Mouse (Mus musculus): ENCODE measurements around the gene Krt88. TPM values are rescaled to one million over a fixed set of nuclear protein-coding genes. Genes with fewer than 3 reads are reported as not detected.

Krt88 gene
- polyA plus RNA-seq (2014; fragmentation: Nextera tagmentation; extraction: Ambion mirVana) = 0.21 TPM in 1 of 2 replicates, not detected in the other

- H3K27ac ChIP-seq (ENCODE audit: low read depth, low read length) = no peak within 1 kb of the TSS
- no peak within 1 kb of the TSS for H3K4me2 ChIP-seq (replicated peaks; ENCODE audit: low read depth, low read length)
- no peaks in the 10 kb centered on the region for H3K4me1 ChIP-seq (ENCODE audit: control insufficient read depth, insufficient read depth, low read length)
- H3K9ac ChIP-seq (ENCODE audit: low read depth, low read length) = no peak within 1 kb of the TSS
- no peak within 1 kb of the TSS for H3K4me3 ChIP-seq (ENCODE audit: low read length)
- 71% methylated on average over 2 of the region's 2 CpGs for WGBS
- no peak for ATAC-seq (ENCODE audit: low FRiP score, low TSS enrichment)
- H3K27me3 ChIP-seq (ENCODE audit: control insufficient read depth, insufficient read depth, low read length) = no peaks in the 10 kb centered on the region
- no peaks in the 10 kb centered on the region for H3K36me3 ChIP-seq (ENCODE audit: control insufficient read depth, insufficient read depth, low read length)
- H3K9me3 ChIP-seq (ENCODE audit: control insufficient read depth, low read length) = no peaks in the 10 kb centered on the region
Observed at GRCm38 (mm10) chr15:101447444-101447843, at the start of gene Krt88. TSS of gene Krt88 (plus strand) at chr15:101447744.

- H3K27me3 ChIP-seq (ENCODE audit: control insufficient read depth, insufficient read depth, low read length) = no peaks in the 10 kb centered on the region; the same call in 1 of the 2 replicates
- WGBS = 84% methylated on average over 8 of the region's 8 CpGs
Observed at GRCm38 (mm10) chr15:101398269-101398668, 49.3 kb upstream of the Krt88 start.

GRCm38 (mm10) chr15:101410775-101411174, 36.8 kb upstream of the Krt88 start, which contains the start of gene Krt7:
TSS of gene Krt7 (plus strand) at chr15:101411043.
- Histone ChIP-seq H3K4me2 (replicated peaks; ENCODE audit: low read depth, low read length) (peak within 1 kb of the TSS; percentile 37; the same call in 1 of the 2 replicates), H3K9me3 (ENCODE audit: control insufficient read depth, low read length) (no peaks in the 10 kb centered on the region), H3K36me3 (ENCODE audit: control insufficient read depth, insufficient read depth, low read length) (no peaks in the 10 kb centered on the region), H3K9ac (ENCODE audit: low read depth, low read length) (peak within 1 kb of the TSS; percentile 47), H3K27ac (ENCODE audit: low read depth, low read length) (peak within 1 kb of the TSS; percentile 62), H3K27me3 (ENCODE audit: control insufficient read depth, insufficient read depth, low read length) (peaks cover 6% of the 10 kb centered on the region), H3K4me1 (ENCODE audit: control insufficient read depth, insufficient read depth, low read length) (no peaks in the 10 kb centered on the region), H3K4me3 (ENCODE audit: low read length) (no peak within 1 kb of the TSS; the same call in 1 of the 2 replicates)
- WGBS = 42% methylated on average over 2 of the region's 2 CpGs
- ATAC-seq (ENCODE audit: low FRiP score, low TSS enrichment) = no peak

More at GRCm38 (mm10) chr15:101398269-101398668, 49.3 kb upstream of the Krt88 start:
- no peak for ATAC-seq (ENCODE audit: low FRiP score, low TSS enrichment)
- no peak overlapping the region for H3K4me2 ChIP-seq (replicated peaks; ENCODE audit: low read depth, low read length)
- H3K9me3 ChIP-seq (ENCODE audit: control insufficient read depth, low read length) = no peaks in the 10 kb centered on the region
- peaks cover 8% of the 10 kb centered on the region; the same call in 1 of the 2 replicates for H3K4me1 ChIP-seq (ENCODE audit: control insufficient read depth, insufficient read depth, low read length)
- H3K4me3 ChIP-seq (ENCODE audit: low read length) = no peak overlapping the region
- no peaks in the 10 kb centered on the region for H3K36me3 ChIP-seq (ENCODE audit: control insufficient read depth, insufficient read depth, low read length)
- no peak overlapping the region for H3K27ac ChIP-seq (ENCODE audit: low read depth, low read length)
- no peak overlapping the region for H3K9ac ChIP-seq (ENCODE audit: low read depth, low read length)

GRCm38 (mm10) chr15:101412188-101412587, 35.4 kb upstream of the Krt88 start:
- peak overlapping the region; percentile 37 for H3K4me2 ChIP-seq (replicated peaks; ENCODE audit: low read depth, low read length)
- H3K9ac ChIP-seq (ENCODE audit: low read depth, low read length) = peak overlapping the region; percentile 47

GRCm38 (mm10) chr15:101413916-101414635, 33.5 kb upstream of the Krt88 start:
- no peak overlapping the region for H3K27ac ChIP-seq (ENCODE audit: low read depth, low read length)
- H3K4me3 ChIP-seq (ENCODE audit: low read length) = no peak overlapping the region
- H3K4me2 ChIP-seq (replicated peaks; ENCODE audit: low read depth, low read length) = no peak overlapping the region
- H3K9me3 ChIP-seq (ENCODE audit: control insufficient read depth, low read length) = no peaks in the 10 kb centered on the region
- peaks cover 6% of the 10 kb centered on the region for H3K27me3 ChIP-seq (ENCODE audit: control insufficient read depth, insufficient read depth, low read length)
- ATAC-seq (ENCODE audit: low FRiP score, low TSS enrichment) = no peak
- WGBS = 30% methylated on average over 7 of the region's 7 CpGs
- H3K36me3 ChIP-seq (ENCODE audit: control insufficient read depth, insufficient read depth, low read length) = no peaks in the 10 kb centered on the region
- no peak overlapping the region for H3K9ac ChIP-seq (ENCODE audit: low read depth, low read length)
- no peaks in the 10 kb centered on the region for H3K4me1 ChIP-seq (ENCODE audit: control insufficient read depth, insufficient read depth, low read length)

More at GRCm38 (mm10) chr15:101412188-101412587, 35.4 kb upstream of the Krt88 start:
- Histone ChIP-seq H3K27ac (ENCODE audit: low read depth, low read length) (peak overlapping the region; percentile 62; the same call in 1 of the 2 replicates), H3K27me3 (ENCODE audit: control insufficient read depth, insufficient read depth, low read length) (peaks cover 6% of the 10 kb centered on the region), H3K36me3 (ENCODE audit: control insufficient read depth, insufficient read depth, low read length) (no peaks in the 10 kb centered on the region), H3K4me1 (ENCODE audit: control insufficient read depth, insufficient read depth, low read length) (no peaks in the 10 kb centered on the region), H3K4me3 (ENCODE audit: low read length) (peak overlapping the region; percentile 21), H3K9me3 (ENCODE audit: control insufficient read depth, low read length) (no peaks in the 10 kb centered on the region)
- ATAC-seq (ENCODE audit: low FRiP score, low TSS enrichment) = peak; percentile 48
- WGBS = 15% methylated on average over 31 of the region's 31 CpGs

GRCm38 (mm10) chr15:101414807-101415565, 32.6 kb upstream of the Krt88 start:
- Histone ChIP-seq H3K27me3 (ENCODE audit: control insufficient read depth, insufficient read depth, low read length) (peaks cover 6% of the 10 kb centered on the region), H3K4me3 (ENCODE audit: low read length) (no peak overlapping the region), H3K9me3 (ENCODE audit: control insufficient read depth, low read length) (no peaks in the 10 kb centered on the region), H3K9ac (ENCODE audit: low read depth, low read length) (no peak overlapping the region), H3K4me1 (ENCODE audit: control insufficient read depth, insufficient read depth, low read length) (no peaks in the 10 kb centered on the region), H3K36me3 (ENCODE audit: control insufficient read depth, insufficient read depth, low read length) (no peaks in the 10 kb centered on the region), H3K4me2 (replicated peaks; ENCODE audit: low read depth, low read length) (no peak overlapping the region), H3K27ac (ENCODE audit: low read depth, low read length) (no peak overlapping the region)
- no peak for ATAC-seq (ENCODE audit: low FRiP score, low TSS enrichment)
- WGBS = 54% methylated on average over 11 of the region's 11 CpGs

- 81% methylated on average over 4 of the region's 4 CpGs for WGBS
- H3K9ac ChIP-seq (ENCODE audit: low read depth, low read length) = no peak overlapping the region
- H3K4me3 ChIP-seq (ENCODE audit: low read length) = no peak overlapping the region
- H3K27me3 ChIP-seq (ENCODE audit: control insufficient read depth, insufficient read depth, low read length) = no peaks in the 10 kb centered on the region
- no peak overlapping the region for H3K4me2 ChIP-seq (replicated peaks; ENCODE audit: low read depth, low read length)
- ATAC-seq (ENCODE audit: low FRiP score, low TSS enrichment) = no peak
- no peaks in the 10 kb centered on the region for H3K36me3 ChIP-seq (ENCODE audit: control insufficient read depth, insufficient read depth, low read length)
- no peaks in the 10 kb centered on the region for H3K9me3 ChIP-seq (ENCODE audit: control insufficient read depth, low read length)
- H3K4me1 ChIP-seq (ENCODE audit: control insufficient read depth, insufficient read depth, low read length) = no peaks in the 10 kb centered on the region
- H3K27ac ChIP-seq (ENCODE audit: low read depth, low read length) = no peak overlapping the region
Observed at GRCm38 (mm10) chr15:101418950-101419349, 28.6 kb upstream of the Krt88 start.

GRCm38 (mm10) chr15:101420903-101421302, 26.6 kb upstream of the Krt88 start:
- no peak for ATAC-seq (ENCODE audit: low FRiP score, low TSS enrichment)
- H3K36me3 ChIP-seq (ENCODE audit: control insufficient read depth, insufficient read depth, low read length) = no peaks in the 10 kb centered on the region
- H3K4me2 ChIP-seq (replicated peaks; ENCODE audit: low read depth, low read length) = no peak overlapping the region
- WGBS = 54% methylated on average over 6 of the region's 6 CpGs
- no peaks in the 10 kb centered on the region for H3K4me1 ChIP-seq (ENCODE audit: control insufficient read depth, insufficient read depth, low read length)
- no peak overlapping the region for H3K9ac ChIP-seq (ENCODE audit: low read depth, low read length)
- H3K4me3 ChIP-seq (ENCODE audit: low read length) = no peak overlapping the region
- H3K27ac ChIP-seq (ENCODE audit: low read depth, low read length) = no peak overlapping the region
- no peaks in the 10 kb centered on the region for H3K9me3 ChIP-seq (ENCODE audit: control insufficient read depth, low read length)
- H3K27me3 ChIP-seq (ENCODE audit: control insufficient read depth, insufficient read depth, low read length) = no peaks in the 10 kb centered on the region

GRCm38 (mm10) chr15:101424914-101425313, 22.6 kb upstream of the Krt88 start:
- ATAC-seq (ENCODE audit: low FRiP score, low TSS enrichment) = no peak
- no peak overlapping the region for H3K27ac ChIP-seq (ENCODE audit: low read depth, low read length)
- H3K4me3 ChIP-seq (ENCODE audit: low read length) = no peak overlapping the region
- H3K4me1 ChIP-seq (ENCODE audit: control insufficient read depth, insufficient read depth, low read length) = no peaks in the 10 kb centered on the region
- 0 out of 2 replicates have a peak overlapping the region, but pooled peaks have one; percentile 4 for H3K9ac ChIP-seq (ENCODE audit: low read depth, low read length)
- WGBS = 20% methylated on average over 5 of the region's 5 CpGs
- no peaks in the 10 kb centered on the region for H3K9me3 ChIP-seq (ENCODE audit: control insufficient read depth, low read length)
- H3K4me2 ChIP-seq (replicated peaks; ENCODE audit: low read depth, low read length) = no peak overlapping the region
- H3K27me3 ChIP-seq (ENCODE audit: control insufficient read depth, insufficient read depth, low read length) = no peaks in the 10 kb centered on the region
- H3K36me3 ChIP-seq (ENCODE audit: control insufficient read depth, insufficient read depth, low read length) = no peaks in the 10 kb centered on the region

All from kidney, embryonic 14.5 days (tissue).